In genomic region chr14:103614272-103614587, GRCm38 (mm10) we compare ENCODE assay signal across 15 mouse cellular contexts.
"Had no signal": no experiment of that assay in that cellular context is flagged by ENCODE, and none has a peak within 500 bp of the region (broad histone marks: within the 10 kb centered on the region; RNA-seq: fewer than 3 reads in every experiment).

No protein-coding gene starts in this region.

- H3K4me1 ChIP-seq: neural tube, embryonic 15.5 days; stomach, embryonic 15.5 days had no signal

- H3K27me3 ChIP-seq: neural tube, embryonic 15.5 days; stomach, embryonic 15.5 days had no signal

- H3K27ac ChIP-seq: neural tube, embryonic 15.5 days; stomach, embryonic 15.5 days; stomach, postnatal 0 days had no signal

- H3K4me2 ChIP-seq: neural tube, embryonic 15.5 days; stomach, embryonic 15.5 days had no signal

- H3K9me3 ChIP-seq: neural tube, embryonic 15.5 days; stomach, embryonic 15.5 days had no signal

- H3K36me3 ChIP-seq: neural tube, embryonic 15.5 days; stomach, embryonic 15.5 days had no signal

- H3K4me3 ChIP-seq: neural tube, embryonic 15.5 days; stomach, embryonic 15.5 days had no signal

- H3K9ac ChIP-seq: neural tube, embryonic 15.5 days; stomach, embryonic 15.5 days had no signal

- DNase-seq: retina, postnatal 1 day; right cerebral cortex, adult 18-20 months; right cerebral cortex, postnatal 14 days; right cerebral cortex, postnatal 25 days; right cerebral cortex, postnatal 4 days; spleen, adult 18-20 months; thymus, adult 18-20 months; thymus, adult 2 months; thymus, postnatal 14 days; thymus, postnatal 25 days; thymus, postnatal 36 days; thymus, postnatal 4 days had no signal
